Mouse (Mus musculus): ENCODE results near the gene Sec14l1.

DNA sequence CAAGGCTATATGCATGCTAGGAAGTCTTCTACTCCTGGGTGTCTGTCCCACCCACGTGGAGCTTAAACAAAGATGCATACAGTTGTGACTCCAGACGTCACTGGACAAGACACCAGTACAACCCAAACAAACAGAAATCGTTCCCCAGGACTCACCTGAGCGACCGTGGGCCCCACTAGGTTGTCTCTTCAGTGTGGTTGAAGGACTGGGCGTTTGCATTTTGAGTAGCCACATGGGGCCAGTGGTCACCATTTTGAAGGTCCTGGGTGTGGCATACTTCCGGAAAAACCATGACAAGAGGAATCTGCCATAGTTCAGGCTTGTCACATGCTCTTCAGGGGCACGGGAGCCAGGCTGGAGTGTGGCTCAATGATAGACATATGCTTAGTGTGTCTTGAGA is 37.1 kb upstream of the Sec14l1 start:
- TF ChIP-seq NRF1 (IDR thresholded peaks at IDR 0.05; ENCODE audit: insufficient read depth, low read depth, low read length, poor library complexity, severe bottlenecking) (no peak), JUND (IDR thresholded peaks at IDR 0.05; ENCODE audit: low read depth, low read length) (no peak), POLR2A (IDR thresholded peaks at IDR 0.05; ENCODE audit: control insufficient read depth in 1 of 2, insufficient read depth in 1 of 2, low read depth in 1 of 2, low read length in 2 of 2, poor library complexity in 1 of 2) (peak in 1 of 2 experiments; percentile 37; a peak in 1 of 4 replicates), ETS1 (IDR thresholded peaks at IDR 0.05; ENCODE audit: low read depth, low read length) (no peak), EP300 (IDR thresholded peaks at IDR 0.05; ENCODE audit: low read depth in 1 of 2, low read length in 2 of 2) (no peak), USF1 (IDR thresholded peaks at IDR 0.05; ENCODE audit: low read depth, low read length) (no peak), BHLHE40 (IDR thresholded peaks at IDR 0.05; ENCODE audit: borderline replicate concordance, low read depth, low read length) (no peak), MAZ (IDR thresholded peaks at IDR 0.05; ENCODE audit: low read depth, low read length) (no peak), TCF12 (IDR thresholded peaks at IDR 0.05; ENCODE audit: low read depth, low read length) (no peak), E2F4 (IDR thresholded peaks at IDR 0.05; ENCODE audit: borderline replicate concordance, low read depth, low read length) (no peak), RCOR1 (IDR thresholded peaks at IDR 0.05; ENCODE audit: low read depth, low read length) (no peak), GATA1 (IDR thresholded peaks at IDR 0.05; ENCODE audit: low read depth, low read length) (no peak), TAL1 (IDR thresholded peaks at IDR 0.05; ENCODE audit: low read length) (no peak)

Measured in MEL (cell line).